In genomic region chr3:79180086-79180485, GRCm38 (mm10) we compare ENCODE assay signal across 12 mouse cellular contexts.
A peak's percentile ranks its signal among the peaks of the same experiment; 100 is the strongest.
DNase-seq lines count a peak whose midpoint lies in the region; ATAC-seq lines count a peak whose summit lies in the region.
"Had no signal": no experiment of that assay in that cellular context is flagged by ENCODE, and none has a peak within 500 bp of the region (broad histone marks: within the 10 kb centered on the region; RNA-seq: fewer than 3 reads in every experiment).

No protein-coding gene starts in this region.

- 37% methylated on average over 8 of the region's 8 CpGs for WGBS in kidney, embryonic 15.5 days
- 43% methylated on average over 8 of the region's 8 CpGs for WGBS in kidney, embryonic 14.5 days
- WGBS in embryonic facial prominence, embryonic 10.5 days, result 54% methylated on average over 8 of the region's 8 CpGs
- 34% methylated on average over 8 of the region's 8 CpGs for WGBS in limb, embryonic 13.5 days

- no peaks in the 10 kb centered on the region for H3K27me3 ChIP-seq in kidney, embryonic 15.5 days
- no peaks in the 10 kb centered on the region for H3K27me3 ChIP-seq in kidney, embryonic 14.5 days (ENCODE audit: control insufficient read depth, insufficient read depth, low read length)
- no peaks in the 10 kb centered on the region for H3K27me3 ChIP-seq in embryonic facial prominence, embryonic 10.5 days (replicated peaks; ENCODE audit: low read depth, poor library complexity, severe bottlenecking)
- H3K27me3 ChIP-seq in limb, embryonic 13.5 days, result no peaks in the 10 kb centered on the region
- H3K27me3 ChIP-seq: liver, embryonic 13.5 days had no signal

- DNase-seq in Muller cell, postnatal 12 days (ENCODE audit: inconsistent ontology term), result peak; percentile 62
- DNase-seq in embryonic facial prominence, embryonic 10.5 days (ENCODE audit: low spot score), result peak; percentile 40
- DNase-seq in right cerebral cortex, postnatal 36 days (ENCODE audit: low spot score in 2 of 2), result no peak
- DNase-seq in adrenal gland, postnatal 14 days, result no peak
- no peak for DNase-seq in urinary bladder, postnatal 25 days (ENCODE audit: low spot score)
- DNase-seq: adrenal gland, postnatal 36 days; cerebellum, postnatal 14 days; liver, embryonic 13.5 days; retina, postnatal 1 day had no signal

- peaks cover 47% of the 10 kb centered on the region for H3K4me1 ChIP-seq in kidney, embryonic 15.5 days
- H3K4me1 ChIP-seq in kidney, embryonic 14.5 days (ENCODE audit: control insufficient read depth, insufficient read depth, low read length), result peaks cover 32% of the 10 kb centered on the region
- peaks cover 52% of the 10 kb centered on the region for H3K4me1 ChIP-seq in embryonic facial prominence, embryonic 10.5 days
- H3K4me1 ChIP-seq in limb, embryonic 13.5 days, result peaks cover 49% of the 10 kb centered on the region

- H3K4me2 ChIP-seq in kidney, embryonic 15.5 days, result no peak overlapping the region
- H3K4me2 ChIP-seq in kidney, embryonic 14.5 days (replicated peaks; ENCODE audit: low read depth, low read length), result no peak overlapping the region
- no peak overlapping the region for H3K4me2 ChIP-seq in limb, embryonic 13.5 days (replicated peaks)

- H3K9me3 ChIP-seq in kidney, embryonic 15.5 days (replicated peaks), result no peaks in the 10 kb centered on the region
- H3K9me3 ChIP-seq in kidney, embryonic 14.5 days (ENCODE audit: control insufficient read depth, low read length), result no peaks in the 10 kb centered on the region
- H3K9me3 ChIP-seq in embryonic facial prominence, embryonic 10.5 days, result no peaks in the 10 kb centered on the region
- no peaks in the 10 kb centered on the region for H3K9me3 ChIP-seq in limb, embryonic 13.5 days
- H3K9me3 ChIP-seq: liver, embryonic 13.5 days had no signal

- H3K4me3 ChIP-seq in kidney, embryonic 15.5 days (replicated peaks), result no peak overlapping the region
- H3K4me3 ChIP-seq in kidney, embryonic 14.5 days (ENCODE audit: low read length), result no peak overlapping the region
- H3K4me3 ChIP-seq in embryonic facial prominence, embryonic 10.5 days, result no peak overlapping the region
- no peak overlapping the region for H3K4me3 ChIP-seq in limb, embryonic 13.5 days
- H3K4me3 ChIP-seq: liver, embryonic 13.5 days had no signal

- no peaks in the 10 kb centered on the region for H3K36me3 ChIP-seq in kidney, embryonic 15.5 days
- H3K36me3 ChIP-seq in kidney, embryonic 14.5 days (ENCODE audit: control insufficient read depth, insufficient read depth, low read length), result no peaks in the 10 kb centered on the region
- H3K36me3 ChIP-seq in embryonic facial prominence, embryonic 10.5 days (replicated peaks), result no peaks in the 10 kb centered on the region
- no peaks in the 10 kb centered on the region for H3K36me3 ChIP-seq in limb, embryonic 13.5 days
- H3K36me3 ChIP-seq: liver, embryonic 13.5 days had no signal

- 0 out of 2 replicates have a peak, but pooled peaks have one; percentile 52 for ATAC-seq in kidney, embryonic 15.5 days (replicated peaks; ENCODE audit: low FRiP score)
- no peak for ATAC-seq in kidney, embryonic 14.5 days (ENCODE audit: low FRiP score, low TSS enrichment)
- ATAC-seq in limb, embryonic 13.5 days (ENCODE audit: low FRiP score, low read depth), result 0 out of 2 replicates have a peak, but pooled peaks have one; percentile 24

- no peak overlapping the region for H3K9ac ChIP-seq in kidney, embryonic 15.5 days
- no peak overlapping the region for H3K9ac ChIP-seq in kidney, embryonic 14.5 days (ENCODE audit: low read depth, low read length)
- H3K9ac ChIP-seq in limb, embryonic 13.5 days, result no peak overlapping the region
- H3K9ac ChIP-seq: liver, embryonic 13.5 days had no signal

- peak overlapping the region; percentile 33; the same call in 1 of the 2 replicates for H3K27ac ChIP-seq in kidney, embryonic 15.5 days
- no peak overlapping the region for H3K27ac ChIP-seq in kidney, embryonic 14.5 days (ENCODE audit: low read depth, low read length)
- no peak overlapping the region; the same call in 1 of the 2 replicates for H3K27ac ChIP-seq in embryonic facial prominence, embryonic 10.5 days (replicated peaks)
- no peak overlapping the region for H3K27ac ChIP-seq in limb, embryonic 13.5 days
- H3K27ac ChIP-seq: liver, embryonic 13.5 days had no signal

Comparison
In these comparisons a context has a peak if more than half of its experiments do, and no peak if none do; other contexts are left out.
1. DNase-seq: peak in Muller cell, postnatal 12 days (single experiment) and embryonic facial prominence, embryonic 10.5 days (single experiment); none in right cerebral cortex, postnatal 36 days (0 of 2), adrenal gland, postnatal 14 days (single experiment) and urinary bladder, postnatal 25 days (single experiment).